Mouse (Mus musculus): Measurements from ENCODE around the gene Chst14. TPM values are rescaled to one million over a fixed set of nuclear protein-coding genes. Genes with fewer than 3 reads are reported as not detected.
A peak's percentile ranks its signal among the peaks of the same experiment; 100 is the strongest.

The Chst14 gene
- total RNA-seq (2015) (4.6 and 5.7 TPM in 2 replicates), total RNA-seq (2017) (1.5 and 4.7 TPM in 2 replicates)

DNA sequence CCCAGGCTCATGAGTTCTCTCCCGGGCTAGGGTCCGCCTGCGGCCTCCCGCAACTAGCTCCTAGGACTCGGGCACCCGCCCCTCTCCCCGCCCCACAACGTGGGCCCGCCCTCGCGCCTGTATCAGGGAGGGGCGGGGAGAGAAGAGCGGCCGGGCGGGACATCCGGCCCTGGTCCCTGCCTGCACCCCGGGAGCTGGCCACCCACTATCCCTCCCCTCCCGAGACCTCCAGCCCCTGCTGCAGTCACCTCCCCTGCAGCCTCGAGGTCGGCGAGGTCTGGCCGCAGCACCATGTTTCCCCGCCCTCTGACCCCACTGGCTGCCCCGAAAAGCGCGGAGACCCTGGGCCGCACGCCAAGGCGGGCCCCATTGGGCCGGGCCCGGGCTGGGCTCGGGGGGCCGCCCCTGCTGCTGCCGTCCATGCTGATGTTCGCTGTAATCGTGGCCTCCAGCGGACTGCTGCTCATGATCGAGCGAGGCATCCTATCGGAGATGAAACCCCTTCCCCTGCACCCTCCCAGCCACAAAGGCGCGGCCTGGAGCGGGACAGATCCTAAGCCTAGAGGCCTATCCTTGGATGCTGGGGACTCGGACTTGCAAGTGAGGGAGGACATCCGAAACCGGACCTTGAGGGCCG is at the start of gene Chst14:
Gene Chst14, plus strand, starts transcription at position 136 of the 637 bp plus-strand sequence.
- ATAC-seq (replicated peaks; ENCODE audit: poor library complexity): peak; percentile 90

DNA sequence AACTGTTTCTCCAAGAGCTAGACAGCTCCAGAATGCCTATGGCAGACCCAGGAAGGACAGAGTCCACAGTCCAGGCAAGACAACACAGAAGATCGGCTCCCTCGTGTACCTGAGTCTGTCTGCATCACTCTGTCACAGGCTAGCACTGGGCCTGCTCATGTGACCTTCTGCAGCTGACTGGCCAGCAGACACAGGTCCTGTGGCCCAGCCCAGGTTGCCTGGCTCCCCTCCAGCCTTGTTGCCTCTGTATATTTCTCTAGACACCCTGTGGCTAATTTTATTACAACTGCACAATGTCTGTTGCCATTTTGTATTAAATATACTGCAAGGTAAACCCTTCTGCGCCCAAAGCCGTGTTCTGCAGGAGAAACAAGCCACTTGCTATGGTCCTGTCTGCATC is 45.3 kb upstream of the Chst14 start:
- no peak for ATAC-seq (replicated peaks; ENCODE audit: poor library complexity)

DNA sequence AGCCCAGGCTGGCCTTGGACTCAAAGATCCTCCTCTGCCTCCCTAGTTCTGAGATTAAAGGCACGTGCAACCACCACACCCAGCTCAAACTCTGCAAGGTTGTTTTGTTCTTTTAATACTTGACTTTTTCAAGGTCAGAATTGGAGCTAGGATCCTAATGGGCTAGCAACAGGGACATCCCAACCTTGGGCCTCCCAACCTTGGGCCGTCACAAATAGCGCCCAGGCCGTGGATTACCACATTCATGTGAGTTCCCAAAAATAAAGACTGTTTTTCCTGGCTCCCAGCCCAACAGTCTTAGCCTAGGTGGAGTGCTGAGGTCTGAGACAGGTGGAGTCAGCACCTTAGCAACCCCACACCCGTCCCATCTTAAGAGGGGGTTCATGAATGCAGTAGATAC is 44.3 kb upstream of the Chst14 start:
- ATAC-seq (replicated peaks; ENCODE audit: poor library complexity): no peak

DNA sequence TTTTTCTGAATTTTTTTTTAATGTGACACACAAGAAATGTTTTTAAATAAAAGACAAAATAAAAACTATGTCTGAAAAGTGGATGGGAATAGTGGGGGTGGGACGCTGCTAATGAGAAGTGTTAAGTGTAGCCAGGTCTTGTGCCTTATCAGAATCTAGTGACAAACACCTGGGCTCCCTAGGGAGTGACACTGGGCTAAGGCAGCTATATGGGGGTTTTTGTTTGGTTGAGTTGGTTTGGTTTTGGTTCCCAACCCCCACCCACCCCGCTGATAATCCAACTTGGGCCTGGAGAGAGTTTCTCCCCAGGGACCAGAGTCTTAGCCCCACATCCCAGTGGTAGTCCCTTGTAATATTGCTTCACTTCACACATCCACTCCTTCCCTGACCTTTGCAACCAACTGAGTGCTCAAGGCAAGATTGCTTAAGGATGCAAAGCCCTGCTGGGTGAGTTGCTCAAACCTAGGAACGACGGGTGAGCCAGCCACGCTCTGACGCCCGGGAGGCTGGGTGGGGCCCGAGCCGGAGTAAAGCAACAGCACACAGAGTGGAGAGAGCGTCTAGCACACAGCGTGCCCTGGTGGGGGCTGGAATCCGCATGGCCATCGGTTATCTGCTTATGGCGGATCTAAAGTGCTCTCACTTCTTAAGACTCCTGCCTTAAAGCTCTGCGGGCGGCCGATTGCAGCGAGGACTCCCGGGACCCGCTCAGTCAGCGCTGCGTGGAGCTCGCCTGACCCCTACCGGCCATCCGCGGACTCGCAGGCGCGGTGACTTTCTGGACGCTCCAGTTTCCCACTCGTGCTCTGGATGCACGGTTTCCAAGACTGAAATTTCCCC is 43.2 kb upstream of the Chst14 start:
- ATAC-seq (replicated peaks; ENCODE audit: poor library complexity): peak; percentile 78

DNA sequence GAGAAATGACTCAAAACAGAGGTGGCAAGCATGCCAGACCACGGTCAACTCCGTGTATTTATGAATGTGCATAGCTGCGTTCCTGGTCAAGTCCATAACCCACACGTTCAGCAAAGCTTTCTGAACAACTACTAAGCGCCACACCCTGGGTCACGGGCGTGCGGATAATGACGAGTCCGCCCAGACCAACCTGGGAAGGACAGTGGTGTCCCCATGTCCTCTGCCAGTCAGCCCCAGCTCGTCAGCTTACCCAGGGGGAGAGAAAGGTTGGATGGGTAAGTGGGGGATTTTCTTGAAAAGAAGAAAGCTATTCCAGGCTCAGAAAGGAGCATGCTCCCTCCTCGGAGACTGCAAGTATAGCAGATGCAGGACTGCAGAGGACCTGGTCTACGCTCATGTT is 38.9 kb upstream of the Chst14 start:
- ATAC-seq (replicated peaks; ENCODE audit: poor library complexity): no peak

DNA sequence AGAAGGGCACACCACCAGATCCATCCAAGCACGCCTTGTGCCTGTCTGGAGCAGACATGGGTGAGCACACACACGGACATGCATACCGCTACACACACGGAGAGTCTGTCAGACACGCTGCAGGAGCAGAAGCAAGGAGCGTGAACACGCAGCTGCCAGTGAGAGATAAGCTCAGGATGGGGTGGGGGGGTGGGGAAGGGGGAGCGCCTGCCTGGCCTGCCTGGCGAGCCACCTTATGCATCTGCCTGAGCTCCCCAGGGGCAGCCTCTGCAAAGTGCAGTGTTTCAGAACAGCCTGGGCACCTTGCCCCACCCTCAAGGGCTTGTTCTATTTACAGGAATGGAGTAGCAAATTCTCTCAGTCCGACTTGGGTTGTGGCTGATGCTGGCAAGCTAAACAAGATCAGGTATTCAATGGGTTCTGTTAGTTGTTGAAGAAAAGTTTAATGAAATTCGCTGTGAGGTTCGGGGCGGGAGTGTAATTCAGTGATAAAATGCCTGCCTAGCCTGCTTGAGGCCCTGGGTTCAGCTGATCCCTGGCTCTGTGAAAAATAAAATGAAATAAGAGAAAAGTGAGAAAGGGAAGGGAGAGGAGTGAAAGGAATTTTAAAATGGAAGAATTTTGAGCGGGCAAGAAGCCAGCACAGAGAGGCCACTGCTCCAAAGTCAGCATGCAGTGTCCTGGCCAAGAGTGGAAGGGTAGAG is 38.3 kb upstream of the Chst14 start:
- peak; percentile 71 for ATAC-seq (replicated peaks; ENCODE audit: poor library complexity)

DNA sequence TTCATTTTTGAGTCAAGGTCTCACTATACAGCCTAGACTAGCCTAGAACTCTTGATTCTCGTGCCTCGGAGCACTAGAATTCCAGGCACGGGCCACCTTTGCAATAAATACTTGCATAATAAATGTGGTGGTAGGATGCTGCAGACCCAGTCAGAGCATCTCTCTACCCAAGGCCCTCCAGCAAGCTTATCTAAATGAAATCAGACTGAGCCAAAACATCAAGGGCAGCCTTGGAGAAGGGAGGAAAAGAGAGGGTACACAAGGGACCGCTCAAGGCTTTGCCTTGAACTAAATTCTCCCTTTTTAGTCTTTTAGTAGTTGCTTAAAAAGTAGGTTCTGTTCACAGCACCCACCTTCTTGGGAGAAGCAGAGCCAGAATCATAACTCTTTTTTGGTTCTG is 35.1 kb upstream of the Chst14 start:
- no peak for ATAC-seq (replicated peaks; ENCODE audit: poor library complexity)

DNA sequence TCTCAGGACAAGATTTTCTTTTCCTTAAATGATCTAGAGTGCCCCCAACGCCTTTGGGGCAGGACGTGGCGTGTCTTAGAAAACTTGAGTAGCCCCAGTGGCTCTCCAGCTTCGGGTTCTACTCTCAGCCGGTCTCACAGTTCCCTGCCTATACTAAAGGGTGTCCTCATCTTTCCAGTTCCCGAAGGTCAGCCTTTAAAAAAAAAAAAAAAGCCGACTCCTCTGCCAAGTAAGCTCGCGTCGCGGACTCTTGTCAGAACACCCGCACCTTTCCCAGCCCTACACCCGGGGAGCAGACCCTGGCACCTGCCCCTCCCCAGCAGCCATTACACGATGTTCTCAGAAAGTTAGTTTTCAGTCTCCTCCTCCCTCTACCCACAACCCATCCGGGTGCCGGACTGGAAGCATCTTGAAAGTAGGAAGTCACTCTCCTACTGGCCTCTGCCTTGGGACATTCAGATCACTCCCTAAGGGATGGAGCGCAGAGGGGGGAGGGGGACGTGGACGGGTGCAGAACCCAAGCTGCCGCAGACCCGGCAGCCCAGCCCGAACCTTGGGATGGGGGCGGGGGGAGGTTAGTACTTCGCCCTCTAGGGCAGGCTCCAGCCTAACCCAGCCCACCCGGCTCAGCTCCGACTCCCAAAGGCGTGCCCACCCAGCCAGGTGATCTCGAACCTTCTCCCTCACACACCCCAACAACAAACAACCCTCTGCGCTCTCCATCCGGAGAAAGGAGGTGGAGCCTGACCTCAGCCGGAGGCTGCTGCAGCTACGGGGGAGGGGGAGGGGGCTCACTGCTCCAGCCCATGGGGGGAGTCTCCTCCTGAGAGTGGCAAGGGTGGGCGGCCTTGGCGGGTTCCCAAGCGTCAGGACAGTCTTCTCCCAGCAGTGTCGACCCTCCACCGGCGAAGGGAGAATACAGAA is 30.0 kb upstream of the Chst14 start:
- no peak; the same call in 1 of the 2 replicates for ATAC-seq (replicated peaks; ENCODE audit: poor library complexity)

DNA sequence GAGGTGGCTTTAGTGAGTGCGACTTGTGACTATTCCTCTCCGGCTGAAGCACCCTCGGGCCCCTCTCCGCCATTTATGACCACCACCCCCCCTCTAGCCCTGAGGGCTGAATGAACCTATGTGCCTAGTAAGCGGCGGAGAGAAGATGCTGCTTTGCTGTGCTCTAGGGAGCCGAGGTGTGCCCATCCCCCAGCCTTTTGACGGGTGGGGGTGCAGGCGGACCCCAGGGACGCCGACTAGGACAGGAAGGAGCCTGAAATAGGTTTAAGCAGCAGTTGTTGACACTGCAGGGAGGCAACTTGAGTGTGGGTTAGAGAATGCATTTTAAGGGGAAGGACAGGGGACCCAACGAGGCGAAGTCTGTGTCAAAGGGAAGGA is 29.4 kb upstream of the Chst14 start:
- no peak for ATAC-seq (replicated peaks; ENCODE audit: poor library complexity)

DNA sequence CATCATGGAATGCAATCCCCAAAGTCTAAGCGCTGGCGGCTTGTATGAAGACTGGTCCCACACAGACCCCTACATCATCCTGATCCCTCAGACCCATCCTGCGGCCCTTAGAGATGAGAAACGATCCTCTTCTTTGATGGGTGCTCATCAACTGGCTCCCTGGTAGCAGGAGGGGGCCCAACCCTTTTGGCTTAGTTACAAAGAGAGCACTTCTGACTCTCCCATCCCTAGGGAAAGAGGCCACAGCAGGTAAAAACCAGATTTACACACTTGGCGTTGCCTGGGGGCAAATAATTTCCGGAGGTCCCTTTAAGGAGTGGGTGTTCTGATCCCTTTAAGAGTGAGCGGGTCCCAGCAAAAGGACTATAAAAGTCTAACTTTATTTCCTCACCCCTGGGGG is 28.9 kb upstream of the Chst14 start:
- ATAC-seq (replicated peaks; ENCODE audit: poor library complexity): no peak

DNA sequence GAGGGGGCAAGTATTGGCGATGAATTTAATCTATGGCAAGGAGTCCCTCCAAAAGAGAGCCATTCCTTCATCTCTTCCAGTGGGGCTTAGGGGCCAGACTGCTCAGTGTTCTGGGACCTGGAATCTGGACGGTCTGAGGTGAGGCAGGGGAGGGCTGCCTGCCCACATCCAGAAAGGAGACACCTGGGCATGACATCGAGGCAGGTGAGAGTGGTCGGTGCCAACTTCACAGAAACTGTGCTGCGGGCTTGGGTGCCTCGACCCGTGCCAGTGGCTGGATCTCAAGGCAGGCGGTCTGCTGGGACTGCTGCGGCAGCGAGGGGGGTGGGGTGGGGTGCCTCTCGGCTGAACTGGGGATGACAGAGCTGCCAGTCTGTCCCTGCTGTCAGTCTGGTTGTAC is 28.5 kb upstream of the Chst14 start:
- ATAC-seq (replicated peaks; ENCODE audit: poor library complexity): no peak

DNA sequence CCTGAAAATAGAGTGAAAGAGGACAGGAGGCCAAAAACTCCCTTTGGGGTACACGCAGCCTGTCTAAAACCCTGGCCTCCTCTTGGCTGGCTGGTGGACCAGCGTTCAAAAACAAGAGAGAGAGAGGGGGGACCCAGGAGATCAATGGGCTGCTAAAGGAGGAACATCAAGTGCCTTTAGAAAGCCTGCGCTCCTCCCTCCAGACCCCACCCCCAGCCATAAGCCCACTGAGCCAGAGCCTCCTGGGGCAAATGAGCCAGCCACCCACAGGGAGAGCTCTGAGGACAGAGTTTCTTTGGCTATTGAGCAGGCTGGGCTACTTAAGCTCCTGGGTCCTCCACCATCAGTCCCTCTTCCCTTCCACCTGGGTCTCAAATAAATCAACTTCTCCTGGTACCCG is 27.5 kb upstream of the Chst14 start:
- no peak for ATAC-seq (replicated peaks; ENCODE audit: poor library complexity)

DNA sequence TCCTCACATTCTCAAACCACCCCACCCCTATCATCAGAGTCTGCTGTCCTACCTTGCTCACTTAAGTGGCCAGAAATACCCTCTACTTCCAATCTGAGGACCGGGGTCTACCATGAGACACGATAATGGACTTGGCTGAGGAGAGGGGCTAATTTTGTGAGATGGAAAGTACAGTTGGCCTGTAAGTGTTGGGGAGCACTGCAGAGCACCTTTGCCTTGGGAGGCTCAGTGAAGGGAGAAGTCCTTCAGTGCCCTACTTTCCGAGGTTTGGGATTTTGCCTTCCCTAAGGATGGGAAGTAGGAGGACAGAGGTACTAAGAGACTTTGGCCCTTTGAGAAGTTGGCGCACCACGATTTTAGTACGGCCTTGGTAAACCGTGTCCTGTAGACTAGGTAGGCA is 27.0 kb upstream of the Chst14 start:
- ATAC-seq (replicated peaks; ENCODE audit: poor library complexity): no peak

DNA sequence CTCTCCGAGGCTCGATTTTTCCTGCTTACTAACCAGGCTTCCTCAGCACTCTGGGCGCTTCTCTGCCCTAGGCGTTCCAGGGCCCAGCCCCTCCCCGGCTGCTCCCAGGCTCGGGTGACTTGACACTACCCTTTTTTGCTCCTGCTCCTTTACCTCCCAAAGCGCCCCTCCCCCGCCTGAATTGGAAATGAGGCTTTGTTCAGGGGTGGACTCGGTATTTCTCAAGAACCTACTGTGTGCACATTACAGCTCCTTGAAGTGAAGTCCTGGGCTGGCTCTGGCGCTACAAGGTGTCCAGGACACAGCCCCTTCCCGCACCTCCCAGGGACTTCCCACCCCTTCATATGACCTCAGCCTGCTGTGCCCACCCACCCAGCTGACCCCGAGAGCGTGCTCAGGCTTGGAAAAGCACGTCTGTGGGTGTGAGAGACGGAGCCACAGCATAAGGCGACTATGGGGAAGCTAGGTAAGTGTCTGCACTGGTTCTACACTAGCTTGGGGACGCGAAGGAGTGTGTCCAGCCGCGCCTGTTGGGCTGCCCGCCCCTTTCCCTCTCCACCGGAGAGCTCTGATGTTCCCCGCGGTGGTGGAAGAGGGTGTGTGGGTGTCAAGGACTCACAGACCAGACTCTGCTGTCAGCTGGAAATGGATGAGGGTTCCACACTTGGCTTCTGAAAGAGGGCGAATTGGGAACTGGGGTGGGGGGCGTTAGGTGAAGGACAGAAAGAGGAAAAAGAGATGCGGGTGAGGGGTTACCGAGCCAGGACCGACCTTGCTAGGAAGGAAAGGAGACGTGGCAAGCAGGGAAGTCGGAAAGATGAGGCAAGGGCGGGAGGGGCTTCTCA is 26.1 kb upstream of the Chst14 start, which contains the start of gene Bahd1:
Gene Bahd1, plus strand, starts transcription at position 397 of the 845 bp plus-strand sequence.
- ATAC-seq (replicated peaks; ENCODE audit: poor library complexity): peak; percentile 16; the same call in 1 of the 2 replicates

DNA sequence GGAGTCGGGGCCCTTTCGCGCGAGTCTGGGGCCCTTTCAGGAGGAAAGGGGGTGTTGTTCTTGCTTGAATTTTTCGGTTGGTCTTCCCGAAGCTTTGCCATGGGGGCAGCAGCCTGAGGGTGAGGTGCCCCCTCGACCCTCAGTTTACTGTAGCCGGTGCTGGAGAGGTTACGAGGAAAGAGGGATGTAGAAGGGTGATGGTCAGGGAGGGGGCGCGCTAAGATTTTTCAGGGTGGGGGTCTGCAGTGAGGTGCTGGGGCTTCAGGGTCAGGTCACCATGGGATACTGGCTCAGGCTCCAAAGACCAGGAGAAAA is 25.5 kb upstream of the Chst14 start:
- no peak for ATAC-seq (replicated peaks; ENCODE audit: poor library complexity)

DNA sequence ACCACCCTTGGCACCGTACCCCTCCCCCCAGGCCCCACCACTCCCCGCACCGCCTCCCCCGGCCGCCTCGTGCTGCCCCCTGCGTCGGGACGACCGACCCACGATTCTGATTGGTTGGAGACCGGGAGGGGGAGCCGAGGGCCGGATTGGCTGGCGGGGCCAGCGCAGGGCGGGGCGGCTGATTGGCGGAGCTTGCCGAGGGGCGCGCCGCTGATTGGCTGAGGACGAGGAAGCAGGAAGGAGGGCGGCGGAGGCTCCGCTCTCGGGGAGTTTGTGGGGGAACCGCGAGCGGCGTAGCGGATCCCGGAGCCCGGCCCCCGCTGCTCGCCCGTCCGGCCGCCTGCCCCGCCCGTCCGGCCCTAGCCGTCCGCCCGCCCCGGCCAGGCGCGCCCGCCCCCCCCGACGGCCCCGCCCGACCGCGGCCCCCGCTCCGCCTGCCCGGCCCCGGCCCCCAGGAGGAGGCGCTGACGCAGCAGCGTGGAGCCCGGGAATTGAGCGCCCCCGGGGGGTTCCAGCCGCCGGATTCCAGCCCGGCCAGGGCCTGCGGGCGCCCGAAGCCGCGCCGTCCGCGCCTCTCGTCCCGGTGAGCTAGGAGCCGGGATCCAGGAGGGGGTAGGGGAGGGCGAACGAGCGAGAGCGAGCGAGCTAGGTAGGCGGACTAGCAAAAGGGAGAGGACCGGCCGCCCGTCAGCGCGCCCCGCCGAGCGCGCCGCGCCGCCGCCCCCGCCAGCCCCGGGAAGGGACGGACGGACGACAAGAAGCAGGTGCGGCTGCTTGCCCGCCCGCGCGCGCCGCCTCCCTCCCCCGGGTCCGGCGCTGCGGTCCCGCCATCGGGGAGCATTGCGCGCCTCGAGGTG is 24.9 kb upstream of the Chst14 start:
- ATAC-seq (replicated peaks; ENCODE audit: poor library complexity): peak; percentile 82

DNA sequence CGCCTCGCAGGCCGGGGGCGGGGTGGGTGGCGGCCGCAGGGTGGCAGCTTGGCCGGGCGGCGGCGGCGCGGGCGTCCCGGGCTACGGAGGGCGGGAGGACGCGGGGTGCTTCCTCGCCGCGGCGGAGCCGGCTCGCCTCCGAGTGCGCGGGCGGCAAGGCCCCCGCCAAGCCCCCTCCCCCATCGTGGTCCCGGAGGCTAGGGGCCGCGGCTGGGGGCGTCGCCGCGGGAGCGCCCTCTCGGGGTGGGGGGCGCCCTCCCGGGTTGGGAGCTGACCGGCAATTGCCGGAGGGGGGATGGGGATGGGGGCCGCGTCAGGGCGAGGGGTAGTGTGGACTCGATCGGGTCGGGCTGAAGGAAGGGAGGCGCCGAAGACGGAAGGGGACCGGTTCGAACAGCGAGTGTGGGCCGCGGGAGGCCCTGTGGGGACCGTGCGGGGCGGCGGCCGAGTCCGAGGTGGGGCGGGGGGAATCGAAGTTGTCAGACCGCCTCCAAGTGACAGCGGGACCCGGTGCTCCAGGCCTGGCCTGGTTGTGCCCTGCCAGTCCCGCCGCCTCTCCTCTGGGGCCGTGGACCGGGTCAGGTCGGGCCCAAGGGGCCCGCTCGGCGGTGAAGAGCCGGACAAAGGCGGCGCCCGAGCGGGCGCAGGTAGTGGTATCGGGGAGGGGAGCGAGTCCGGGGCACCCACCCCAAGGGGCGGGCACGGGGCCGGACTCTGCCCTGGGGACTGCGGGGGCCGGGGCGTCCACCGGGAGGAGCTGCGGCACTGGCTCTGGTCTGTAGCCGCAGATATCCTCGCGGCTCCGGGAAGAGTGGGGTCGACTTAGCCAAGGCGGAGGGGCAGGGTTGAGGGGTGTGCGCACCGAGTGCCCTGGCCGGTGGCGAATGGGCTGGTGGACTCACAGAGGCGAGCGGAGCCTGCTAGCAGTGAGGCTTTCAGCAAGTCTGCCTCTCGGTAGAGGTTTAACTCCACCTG is 24.0 kb upstream of the Chst14 start:
- ATAC-seq (replicated peaks; ENCODE audit: poor library complexity): 0 out of 2 replicates have a peak, but pooled peaks have one; percentile 1

DNA sequence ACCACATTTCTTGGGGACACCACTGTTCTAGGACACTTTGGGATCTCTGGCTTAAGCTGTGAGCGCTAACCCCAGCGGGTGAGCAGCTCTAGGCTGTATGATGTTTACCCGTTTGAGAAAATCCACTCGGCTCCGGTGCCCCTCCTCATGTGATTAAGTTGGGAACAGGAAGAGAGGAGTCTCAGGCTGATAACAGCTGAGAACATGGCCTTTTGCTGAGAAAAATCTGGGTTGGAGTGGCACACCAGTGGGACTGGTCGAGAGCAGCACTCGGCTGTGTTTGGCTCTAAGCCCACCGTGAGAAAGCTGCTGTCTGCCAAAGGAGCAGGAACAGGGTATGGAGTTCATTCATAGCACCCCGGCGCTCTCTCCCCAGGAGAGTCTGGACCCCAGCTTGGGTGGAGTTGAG is 23.0 kb upstream of the Chst14 start:
- no peak for ATAC-seq (replicated peaks; ENCODE audit: poor library complexity)
